ENCODE assay signal across 15 mouse cellular contexts in the genomic region with DNA sequence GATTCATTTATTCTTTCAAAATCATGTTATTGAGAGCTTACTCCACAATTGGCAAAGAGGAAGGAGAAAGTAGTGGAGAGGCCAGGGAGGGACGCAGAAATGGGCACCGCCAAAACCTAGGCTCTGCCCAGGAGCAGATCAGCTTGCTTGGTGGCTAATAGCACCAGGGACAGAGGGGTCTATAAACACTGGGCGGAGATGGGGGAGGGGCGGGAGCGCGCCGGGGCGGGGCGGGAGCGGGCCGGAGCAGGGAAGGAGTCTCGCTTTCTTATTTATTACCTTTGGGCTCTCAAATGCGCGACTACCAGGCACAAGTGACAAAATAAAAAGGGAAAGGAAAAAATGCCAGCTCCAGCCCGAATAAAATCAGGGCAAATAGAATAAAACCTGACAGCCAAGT. TPM values are rescaled to one million over a fixed set of nuclear protein-coding genes. Genes with fewer than 3 reads are reported as not detected.
A peak's percentile ranks its signal among the peaks of the same experiment; 100 is the strongest.
DNase-seq lines count a peak whose midpoint lies in the region; ATAC-seq lines count a peak whose summit lies in the region.
"Had no signal": no experiment of that assay in that cellular context is flagged by ENCODE, and none has a peak within 500 bp of the region (broad histone marks: within the 10 kb centered on the region; RNA-seq: fewer than 3 reads in every experiment).

No protein-coding gene starts in this region.

- peak; percentile 62 for DNase-seq in embryo, embryonic 11 days
- DNase-seq in embryo, embryonic 10 days (ENCODE audit: low spot score), result no peak
- DNase-seq in right cerebral cortex, postnatal 4 days, result no peak
- DNase-seq in lung, postnatal 10 days, result no peak
- DNase-seq in gastrocnemius, adult 8-10 months (ENCODE audit: low spot score in 2 of 2), result no peak
- DNase-seq: adrenal gland, adult 8-10 months; cerebellum, postnatal 14 days; heart, postnatal 4 days; thymus, adult 18-20 months had no signal

- no peak overlapping the region for H3K27ac ChIP-seq in forebrain, embryonic 13.5 days
- H3K27ac ChIP-seq in hindbrain, embryonic 16.5 days (ENCODE audit: low read depth, low read length), result no peak overlapping the region
- peak overlapping the region; percentile 56 for H3K27ac ChIP-seq in midbrain, embryonic 15.5 days
- H3K27ac ChIP-seq: kidney, postnatal 0 days; limb, embryonic 15.5 days had no signal

- H3K9me3 ChIP-seq in forebrain, embryonic 13.5 days (replicated peaks), result no peaks in the 10 kb centered on the region
- H3K9me3 ChIP-seq in hindbrain, embryonic 16.5 days (ENCODE audit: control insufficient read depth, low read length), result no peaks in the 10 kb centered on the region
- H3K9me3 ChIP-seq in midbrain, embryonic 15.5 days, result no peaks in the 10 kb centered on the region
- H3K9me3 ChIP-seq: limb, embryonic 15.5 days had no signal

- H3K4me3 ChIP-seq in forebrain, embryonic 13.5 days, result peak overlapping the region; percentile 10; the same call in 1 of the 2 replicates
- H3K4me3 ChIP-seq in hindbrain, embryonic 16.5 days (ENCODE audit: low read length), result no peak overlapping the region
- H3K4me3 ChIP-seq in midbrain, embryonic 15.5 days, result no peak overlapping the region
- H3K4me3 ChIP-seq: erythroblast, embryonic 14.5 days; limb, embryonic 15.5 days had no signal

- peak overlapping the region; percentile 53 for H3K4me2 ChIP-seq in forebrain, embryonic 13.5 days
- peak overlapping the region; percentile 22 for H3K4me2 ChIP-seq in hindbrain, embryonic 16.5 days (ENCODE audit: low read length)
- peak overlapping the region; percentile 30 for H3K4me2 ChIP-seq in midbrain, embryonic 15.5 days
- H3K4me2 ChIP-seq: limb, embryonic 15.5 days had no signal

- no peak for ATAC-seq in forebrain, embryonic 13.5 days
- ATAC-seq in hindbrain, embryonic 16.5 days, result no peak
- no peak for ATAC-seq in midbrain, embryonic 15.5 days (replicated peaks)

- no peak overlapping the region for H3K9ac ChIP-seq in forebrain, embryonic 13.5 days
- 0 out of 2 replicates have a peak overlapping the region, but pooled peaks have one; percentile 1 for H3K9ac ChIP-seq in hindbrain, embryonic 16.5 days (ENCODE audit: low read depth, low read length)
- no peak overlapping the region for H3K9ac ChIP-seq in midbrain, embryonic 15.5 days
- H3K9ac ChIP-seq: limb, embryonic 15.5 days had no signal

- no peaks in the 10 kb centered on the region for H3K36me3 ChIP-seq in forebrain, embryonic 13.5 days (ENCODE audit: poor library complexity, severe bottlenecking)
- no peaks in the 10 kb centered on the region for H3K36me3 ChIP-seq in hindbrain, embryonic 16.5 days (ENCODE audit: control insufficient read depth, insufficient read depth, low read length)
- no peaks in the 10 kb centered on the region for H3K36me3 ChIP-seq in midbrain, embryonic 15.5 days (replicated peaks)
- H3K36me3 ChIP-seq: limb, embryonic 15.5 days had no signal

- H3K27me3 ChIP-seq in forebrain, embryonic 13.5 days, result peaks cover 26% of the 10 kb centered on the region
- H3K27me3 ChIP-seq in hindbrain, embryonic 16.5 days (replicated peaks; ENCODE audit: control insufficient read depth, insufficient read depth, low read length), result peaks cover 13% of the 10 kb centered on the region
- H3K27me3 ChIP-seq in midbrain, embryonic 15.5 days (replicated peaks), result no peaks in the 10 kb centered on the region

- peaks cover 62% of the 10 kb centered on the region for H3K4me1 ChIP-seq in forebrain, embryonic 13.5 days
- H3K4me1 ChIP-seq in hindbrain, embryonic 16.5 days (ENCODE audit: control insufficient read depth, insufficient read depth, low read depth, low read length), result peaks cover 35% of the 10 kb centered on the region
- peaks cover 46% of the 10 kb centered on the region for H3K4me1 ChIP-seq in midbrain, embryonic 15.5 days

- under 1% methylated on average over 15 of the region's 15 CpGs for WGBS in forebrain, embryonic 13.5 days
- 3% methylated on average over 15 of the region's 15 CpGs for WGBS in hindbrain, embryonic 16.5 days
- WGBS in midbrain, embryonic 15.5 days, result 2% methylated on average over 15 of the region's 15 CpGs

RNA-seq across cellular contexts. Expression of gene Cdh22, which starts 23.7 kb away (rescaled TPM):
- 5.0 and 6.2 TPM in 2 replicates for polyA plus RNA-seq in forebrain, embryonic 13.5 days (2015; fragmentation: Nextera tagmentation; extraction: Ambion mirVana)
- polyA plus RNA-seq in hindbrain, embryonic 16.5 days (2015; fragmentation: Nextera tagmentation; extraction: Ambion mirVana), result 11.0 and 13.1 TPM in 2 replicates
- polyA plus RNA-seq in midbrain, embryonic 15.5 days (2015; fragmentation: Nextera tagmentation; extraction: Ambion mirVana), result 20.8 and 21.2 TPM in 2 replicates
- under 1 TPM; 0.68 to 0.99 (median 0.95) TPM for total RNA-seq in gastrocnemius, adult 8-10 months (2022)
- polyA plus RNA-seq: erythroblast, embryonic 14.5 days had no signal
